Mouse (Mus musculus) embryo, embryonic 10 days (tissue): ENCODE measurements at regions not wholly inside any gene's neighbourhood (a gene's known extent, or its start where the extent isn't known, plus 50 kb on each side); places are given as distances from the start of the nearest gene placed in this dataset.
"Not testable (repeated sequence)": the region's sequence is repeated elsewhere in the genome, so short reads cannot be mapped to it uniquely, and the experiment has no call there.

Source experiments
- DNase-seq: peaks from one replicate; pipeline ENCODE4 v3.0.0-alpha.2; 2015; ENCODE audit warnings: low spot score

- DNase-seq = no peak
These were observed 858.6 kb downstream of the Adgrl3 start for GRCm38 (mm10) chr5:81878563-81878962.

GRCm38 (mm10) chr5:81893358-81893757 lies 873.4 kb downstream of the Adgrl3 start:
- no peak for DNase-seq

GRCm38 (mm10) chr5:81909368-81909767 lies 889.4 kb downstream of the Adgrl3 start:
- no peak for DNase-seq

GRCm38 (mm10) chr5:81909964-81910363 lies 890.0 kb downstream of the Adgrl3 start:
- DNase-seq = peak; percentile 12

- no peak for DNase-seq
These were observed 896.7 kb downstream of the Adgrl3 start for GRCm38 (mm10) chr5:81916667-81917066.

GRCm38 (mm10) chr5:81940798-81941197 lies 920.9 kb downstream of the Adgrl3 start:
- DNase-seq = no peak

GRCm38 (mm10) chr5:81969685-81970524 lies 950.0 kb downstream of the Adgrl3 start:
- no peak for DNase-seq

GRCm38 (mm10) chr5:81970525-81971011 lies 950.6 kb downstream of the Adgrl3 start:
- DNase-seq = no peak

GRCm38 (mm10) chr5:81976515-81976914 lies 956.6 kb downstream of the Adgrl3 start:
- DNase-seq = no peak

- DNase-seq = no peak
These were observed 963.4 kb downstream of the Adgrl3 start for GRCm38 (mm10) chr5:81983351-81983750.

GRCm38 (mm10) chr5:81988069-81988468 lies 968.1 kb downstream of the Adgrl3 start:
- DNase-seq = no peak

GRCm38 (mm10) chr5:82007955-82008354 lies 988.0 kb downstream of the Adgrl3 start:
- DNase-seq = no peak

GRCm38 (mm10) chr5:82024126-82024525 lies 1004.2 kb downstream of the Adgrl3 start:
- no peak for DNase-seq

- DNase-seq = no peak
These were observed 1014.8 kb downstream of the Adgrl3 start for GRCm38 (mm10) chr5:82034776-82035175.

GRCm38 (mm10) chr5:82046106-82046505 lies 1026.2 kb downstream of the Adgrl3 start:
- DNase-seq = no peak

- no peak for DNase-seq
These were observed 1039.3 kb downstream of the Adgrl3 start for GRCm38 (mm10) chr5:82059108-82059838.

- peak; percentile 55 for DNase-seq
These were observed 1040.7 kb downstream of the Adgrl3 start for GRCm38 (mm10) chr5:82060679-82061078.

GRCm38 (mm10) chr5:82069221-82069620 lies 1049.3 kb downstream of the Adgrl3 start:
- DNase-seq = not testable (repeated sequence)

- DNase-seq = no peak
These were observed 1069.5 kb downstream of the Adgrl3 start for GRCm38 (mm10) chr5:82089401-82089800.

GRCm38 (mm10) chr5:82103056-82103807 lies 1083.3 kb downstream of the Adgrl3 start:
- DNase-seq = no peak

- no peak for DNase-seq
These were observed 1083.9 kb downstream of the Adgrl3 start for GRCm38 (mm10) chr5:82103857-82104256.

- no peak for DNase-seq
These were observed 1106.1 kb downstream of the Adgrl3 start for GRCm38 (mm10) chr5:82125921-82126459.
